Mouse (Mus musculus) liver, postnatal 0 days (tissue): ENCODE results near the gene E330009J07Rik.

Experiments
- CTCF ChIP-seq: sonication (generic); IDR thresholded peaks from 2 replicates; pipeline ENCODE4 v1.5.1; 2016; ENCODE audit warnings: antibody characterized with exemption, low read depth
- EP300 ChIP-seq: IDR thresholded peaks from 2 replicates; pipeline ENCODE4 v1.6.1; 2016; ENCODE audit warnings: antibody characterized with exemption, low read depth, mild to moderate bottlenecking

GRCm38 (mm10) chr6:40423774-40424173, 12.2 kb downstream of the E330009J07Rik start:
- TF ChIP-seq CTCF: peak; percentile 77
- no peak for TF ChIP-seq EP300
